Mouse (Mus musculus) right cerebral cortex, adult 2 months (tissue): ENCODE data around the gene Ildr2.
A peak's percentile ranks its signal among the peaks of the same experiment; 100 is the strongest.

Experiments used
- DNase-seq, 2 experiments: peaks; one replicate each; pipeline ENCODE4 v3.0.0; 2021 to 2022; ENCODE audit warnings: low spot score in 2 of 2

Gene Ildr2

DNA sequence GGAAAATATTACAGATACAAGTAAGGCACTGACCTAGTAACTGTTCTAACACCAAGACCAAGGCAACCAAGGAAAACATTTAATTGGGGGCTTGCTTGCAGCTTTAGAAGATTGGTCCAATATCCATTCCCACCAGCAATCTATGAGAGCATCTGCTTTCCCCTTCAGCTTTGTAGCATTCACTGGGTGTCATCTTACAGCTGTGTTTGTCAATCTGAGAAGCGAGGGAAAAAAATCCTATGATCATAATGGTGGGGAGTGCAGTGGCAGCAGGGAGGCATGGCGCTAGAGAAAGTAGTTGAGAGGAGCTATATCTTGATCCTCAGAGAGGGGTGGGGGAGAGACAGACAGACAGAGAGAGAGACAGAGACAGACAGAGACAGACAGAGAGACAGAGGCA lies 88.1 kb downstream of the Ildr2 start:
- no peak for DNase-seq

DNA sequence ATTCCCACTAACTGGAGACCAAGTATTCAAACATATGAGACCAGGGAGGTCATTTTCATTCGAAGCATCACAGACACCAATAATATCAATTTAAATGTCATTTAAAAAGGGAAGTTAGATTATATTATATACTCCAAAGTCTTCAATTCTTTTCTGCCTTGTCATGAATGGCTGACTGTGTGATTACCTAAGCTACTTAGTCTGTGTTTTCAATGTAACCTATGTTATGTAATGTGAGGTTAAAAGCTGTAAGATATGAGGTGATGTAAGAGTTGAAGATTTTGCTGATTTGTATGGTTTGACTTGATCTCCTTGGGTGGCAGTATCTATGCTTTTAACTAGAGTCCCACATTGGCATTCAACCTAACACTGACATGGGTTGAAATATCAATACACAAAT lies 88.6 kb downstream of the Ildr2 start:
- DNase-seq: no peak

- no peak for DNase-seq
Observed at GRCm38 (mm10) chr1:166343586-166343985, 89.6 kb downstream of the Ildr2 start.

- peak; percentile 36 to 38 for DNase-seq
Observed at GRCm38 (mm10) chr1:166344300-166345077, 90.5 kb downstream of the Ildr2 start.

GRCm38 (mm10) chr1:166345602-166346001 lies 91.7 kb downstream of the Ildr2 start:
- no peak for DNase-seq

- no peak for DNase-seq
Observed at GRCm38 (mm10) chr1:166346906-166347305, 93.0 kb downstream of the Ildr2 start.

GRCm38 (mm10) chr1:166349341-166349740 lies 95.4 kb downstream of the Ildr2 start:
- DNase-seq: no peak

GRCm38 (mm10) chr1:166349751-166350150 lies 95.8 kb downstream of the Ildr2 start:
- no peak for DNase-seq

GRCm38 (mm10) chr1:166360157-166360855 lies 106.4 kb downstream of the Ildr2 start:
- DNase-seq: peak; percentile 91 to 95

- no peak for DNase-seq
Observed at GRCm38 (mm10) chr1:166360896-166361295, 107.0 kb downstream of the Ildr2 start.

DNA sequence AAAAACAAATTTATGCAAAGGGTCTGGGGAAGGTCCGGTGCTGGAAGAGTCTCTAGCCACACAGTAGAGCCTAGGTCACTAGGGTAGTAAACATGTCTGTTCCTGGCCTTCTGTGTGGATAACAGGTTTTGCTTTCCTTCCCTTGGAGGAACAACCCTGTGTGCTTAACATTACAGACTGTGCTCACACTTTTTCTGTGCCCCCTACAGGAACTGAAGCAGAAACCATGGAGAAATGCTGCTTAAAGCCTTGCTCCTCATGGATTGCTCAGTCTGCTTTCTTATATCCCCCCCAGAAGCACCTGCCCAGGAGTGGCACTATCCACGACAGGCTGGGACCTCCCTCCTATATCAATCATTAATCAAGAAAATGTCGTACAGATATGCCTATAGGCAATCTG lies 107.9 kb downstream of the Ildr2 start:
- DNase-seq: no peak

DNA sequence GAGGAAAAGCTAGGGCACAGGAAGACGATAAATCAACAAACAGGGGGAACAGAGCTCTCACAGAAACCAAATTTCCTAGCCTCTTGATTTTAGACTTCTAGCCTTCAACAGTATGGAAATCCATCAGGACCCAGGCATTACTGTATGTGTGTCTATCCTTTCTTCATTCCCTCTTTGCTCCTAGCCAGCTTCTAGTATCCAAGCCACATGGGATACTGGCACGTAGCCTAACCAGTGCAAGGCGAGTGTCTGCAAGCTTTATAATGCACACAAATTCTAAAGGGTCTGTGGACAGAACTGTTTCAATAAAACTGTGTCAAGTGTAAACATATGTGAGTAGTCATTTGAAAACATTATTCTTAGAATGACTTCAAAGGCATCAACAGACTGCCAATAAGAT lies 108.7 kb downstream of the Ildr2 start:
- DNase-seq: no peak

GRCm38 (mm10) chr1:166363122-166363521 lies 109.2 kb downstream of the Ildr2 start:
- DNase-seq: no peak
